Mouse (Mus musculus) kidney, embryonic 14.5 days (tissue): ENCODE results near the gene Nrp1. TPM values are rescaled to one million over a fixed set of nuclear protein-coding genes. Genes with fewer than 3 reads are reported as not detected.

Experiments
- ATAC-seq: fragments of 200-750 bp; cut with Nextera tagmentation; 2 replicates; pipeline ENCODE4 v1.8.0; 2017; ENCODE audit warnings: moderate number of reproducible peaks, mild to moderate bottlenecking, moderate TSS enrichment, moderate library complexity; ENCODE audit not compliant: low FRiP score, low TSS enrichment
- H3K27ac ChIP-seq: fragments of 300-500 bp; sonication (generic); 2 replicates; pipeline ENCODE4 v1.5.1; 2014; ENCODE audit warnings: low read depth, mild to moderate bottlenecking, low read length, moderate library complexity, mixed read lengths
- H3K27me3 ChIP-seq: fragments of 300-500 bp; sonication (generic); 2 replicates; pipeline ENCODE4 v1.6.1; 2014; ENCODE audit warnings: mild to moderate bottlenecking, low read length; ENCODE audit not compliant: control insufficient read depth, insufficient read depth
- H3K36me3 ChIP-seq: fragments of 300-500 bp; sonication (generic); 2 replicates; pipeline ENCODE4 v1.6.1; 2014; ENCODE audit warnings: low read length, mixed read lengths; ENCODE audit not compliant: control insufficient read depth, insufficient read depth
- H3K4me1 ChIP-seq: fragments of 300-500 bp; sonication (generic); 2 replicates; pipeline ENCODE4 v1.6.1; 2014; ENCODE audit warnings: low read length, mixed read lengths; ENCODE audit not compliant: control insufficient read depth, insufficient read depth
- H3K4me2 ChIP-seq: fragments of 300-500 bp; sonication (generic); replicated peaks from 2 replicates; pipeline ENCODE4 v1.6.1; 2014; ENCODE audit warnings: low read depth, mild to moderate bottlenecking, low read length
- H3K4me3 ChIP-seq: fragments of 300-500 bp; sonication (generic); 2 replicates; pipeline ENCODE4 v1.5.1; 2014; ENCODE audit warnings: mild to moderate bottlenecking, low read length
- H3K9ac ChIP-seq: fragments of 300-500 bp; sonication (generic); 2 replicates; pipeline ENCODE4 v1.6.1; 2014; ENCODE audit warnings: low read depth, mild to moderate bottlenecking, low read length, moderate library complexity
- H3K9me3 ChIP-seq: fragments of 300-500 bp; sonication (generic); 2 replicates; pipeline ENCODE4 v1.6.1; 2016; ENCODE audit warnings: low read length; ENCODE audit not compliant: control insufficient read depth
- WGBS: fragments of 180-500 bp; shearing (Covaris S2); extraction: QIAGEN DNeasy Blood & Tissue Kit; methylation state at CpG from one replicate; pipeline ENCODE4 v1.1.7; 2014; 5-methylcytosine and 5-hydroxymethylcytosine counted together
- polyA plus RNA-seq: library from polyadenylated mRNA; unstranded; fragments of >200 nt; fragmentation: Nextera tagmentation; extraction: Ambion mirVana; gene quantifications from 2 replicates; pipeline ENCODE4 v1.2.1, GENCODE M21; 2014

Nrp1 gene
- polyA plus RNA-seq, 1 experiment from 2014 or later: 113 TPM

GRCm38 (mm10) chr8:128474614-128475013 lies 116.2 kb downstream of the Nrp1 start:
- no peaks in the 10 kb centered on the region for H3K27me3 ChIP-seq
- ATAC-seq: no peak
- 61% methylated on average over 2 of the region's 2 CpGs for WGBS
- H3K4me1 ChIP-seq: no peaks in the 10 kb centered on the region
- no peak overlapping the region for H3K27ac ChIP-seq
- H3K9ac ChIP-seq: no peak overlapping the region
- H3K36me3 ChIP-seq: peaks cover 39% of the 10 kb centered on the region; the same call in 1 of the 2 replicates
- no peak overlapping the region for H3K4me2 ChIP-seq
- H3K4me3 ChIP-seq: no peak overlapping the region
- H3K9me3 ChIP-seq: no peaks in the 10 kb centered on the region

- Histone ChIP-seq H3K9ac (no peak overlapping the region), H3K4me2 (no peak overlapping the region), H3K4me3 (no peak overlapping the region), H3K27ac (no peak overlapping the region), H3K9me3 (no peaks in the 10 kb centered on the region), H3K27me3 (no peaks in the 10 kb centered on the region), H3K4me1 (no peaks in the 10 kb centered on the region; the same call in 1 of the 2 replicates), H3K36me3 (peaks cover 39% of the 10 kb centered on the region; the same call in 1 of the 2 replicates)
- ATAC-seq: no peak
- 86% methylated on average over 1 of the region's 1 CpGs for WGBS
These were observed 117.8 kb downstream of the Nrp1 start for GRCm38 (mm10) chr8:128476206-128476605.

GRCm38 (mm10) chr8:128478017-128478416 lies 119.6 kb downstream of the Nrp1 start:
- Histone ChIP-seq H3K4me3 (no peak overlapping the region), H3K27ac (no peak overlapping the region; the same call in 1 of the 2 replicates), H3K9me3 (no peaks in the 10 kb centered on the region), H3K27me3 (no peaks in the 10 kb centered on the region), H3K4me2 (no peak overlapping the region), H3K9ac (no peak overlapping the region), H3K36me3 (peaks cover 36% of the 10 kb centered on the region; the same call in 1 of the 2 replicates), H3K4me1 (no peaks in the 10 kb centered on the region; the same call in 1 of the 2 replicates)
- ATAC-seq: no peak
- 59% methylated on average over 4 of the region's 4 CpGs for WGBS

DNA sequence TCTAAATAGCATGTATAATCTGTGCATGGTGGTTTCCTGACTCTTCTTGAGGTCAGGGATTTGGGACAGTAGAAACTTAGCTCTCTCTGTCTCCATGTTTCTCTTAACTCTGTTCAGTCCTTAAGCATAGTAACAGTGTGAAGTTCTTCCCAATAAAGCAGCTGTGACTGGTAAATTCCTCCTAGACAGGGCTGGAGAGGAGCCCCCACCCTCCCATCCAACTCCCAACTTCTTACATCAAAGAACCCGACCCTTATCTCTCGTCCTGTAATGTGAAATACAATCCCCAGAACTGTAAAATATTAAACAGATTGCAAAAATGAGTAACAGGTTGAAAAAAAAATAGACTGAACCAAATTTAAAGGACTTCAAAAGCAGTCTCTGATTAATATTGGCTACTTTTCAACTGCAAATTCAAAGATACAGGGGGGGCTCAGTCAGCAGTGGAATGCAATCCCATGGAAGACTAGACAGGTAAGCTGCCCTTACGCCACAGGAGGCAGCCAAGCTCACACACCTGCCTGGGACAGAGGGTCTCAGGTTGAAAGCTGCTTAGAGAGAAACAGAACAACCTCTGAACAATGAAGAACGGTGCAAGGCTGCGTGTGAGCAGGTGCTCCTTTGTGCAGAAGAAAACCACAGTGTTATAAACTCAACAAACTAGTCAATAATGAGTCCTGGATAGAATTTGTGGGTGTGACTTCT lies 121.1 kb downstream of the Nrp1 start:
- no peaks in the 10 kb centered on the region for H3K9me3 ChIP-seq
- no peak overlapping the region for H3K4me2 ChIP-seq
- peak overlapping the region; percentile 43; the same call in 1 of the 2 replicates for H3K27ac ChIP-seq
- peak; percentile 65 for ATAC-seq
- H3K4me1 ChIP-seq: no peaks in the 10 kb centered on the region; the same call in 1 of the 2 replicates
- WGBS: 56% methylated on average over 5 of the region's 5 CpGs
- peaks cover 36% of the 10 kb centered on the region; the same call in 1 of the 2 replicates for H3K36me3 ChIP-seq
- no peak overlapping the region for H3K9ac ChIP-seq
- no peaks in the 10 kb centered on the region for H3K27me3 ChIP-seq
- no peak overlapping the region for H3K4me3 ChIP-seq

DNA sequence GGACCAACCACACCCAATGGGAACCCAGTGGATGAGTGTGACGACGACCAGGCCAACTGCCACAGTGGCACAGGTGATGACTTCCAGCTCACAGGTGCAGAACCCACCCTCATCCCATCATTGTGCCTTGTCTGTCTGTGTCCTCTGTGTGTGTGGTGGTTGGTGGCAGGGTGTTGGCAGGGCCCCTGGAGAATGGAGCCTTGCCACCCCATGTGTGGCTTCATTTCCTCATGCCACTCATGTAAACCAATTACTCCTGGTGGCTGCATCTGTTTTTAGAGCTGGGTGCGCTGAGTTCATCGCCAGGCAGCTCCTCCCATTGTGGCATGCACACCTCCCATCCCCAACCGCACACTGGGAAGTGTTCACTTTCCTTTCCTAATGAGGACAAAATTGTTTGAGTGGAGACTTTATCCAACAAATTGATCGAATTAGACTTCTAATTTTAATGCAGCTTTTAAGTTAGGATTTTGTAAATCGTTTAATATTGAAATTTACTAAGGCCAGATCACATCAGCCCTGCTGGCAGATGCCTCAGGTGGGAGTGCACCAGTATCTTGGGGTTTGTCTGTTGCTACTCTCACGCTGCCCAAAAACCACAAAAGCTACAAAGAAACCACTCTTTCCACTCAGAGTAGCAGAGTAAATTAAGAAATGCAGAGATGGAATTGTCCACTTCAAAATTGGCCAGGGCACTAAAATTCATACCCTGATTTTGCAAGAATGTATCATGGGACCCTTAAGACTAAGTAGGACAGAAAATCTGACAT lies 122.7 kb downstream of the Nrp1 start:
- no peak for ATAC-seq
- H3K27ac ChIP-seq: peak overlapping the region; percentile 37; the same call in 1 of the 2 replicates
- no peak overlapping the region for H3K9ac ChIP-seq
- 83% methylated on average over 8 of the region's 8 CpGs for WGBS
- no peak overlapping the region for H3K4me2 ChIP-seq
- no peaks in the 10 kb centered on the region; the same call in none of the 2 replicates for H3K4me1 ChIP-seq
- H3K27me3 ChIP-seq: no peaks in the 10 kb centered on the region
- no peak overlapping the region for H3K4me3 ChIP-seq
- peaks cover 33% of the 10 kb centered on the region; the same call in 1 of the 2 replicates for H3K36me3 ChIP-seq
- H3K9me3 ChIP-seq: no peaks in the 10 kb centered on the region

GRCm38 (mm10) chr8:128483344-128483743 lies 124.9 kb downstream of the Nrp1 start:
- peaks cover 12% of the 10 kb centered on the region for H3K4me1 ChIP-seq
- H3K9ac ChIP-seq: no peak overlapping the region
- no peaks in the 10 kb centered on the region for H3K27me3 ChIP-seq
- WGBS: 75% methylated on average over 3 of the region's 3 CpGs
- no peaks in the 10 kb centered on the region for H3K9me3 ChIP-seq
- ATAC-seq: no peak
- no peak overlapping the region for H3K4me3 ChIP-seq
- no peak overlapping the region for H3K4me2 ChIP-seq
- peaks cover 18% of the 10 kb centered on the region; the same call in 1 of the 2 replicates for H3K36me3 ChIP-seq
- H3K27ac ChIP-seq: no peak overlapping the region

- WGBS: 66% methylated on average over 1 of the region's 1 CpGs
- Histone ChIP-seq H3K27me3 (no peaks in the 10 kb centered on the region), H3K4me3 (no peak overlapping the region), H3K27ac (peak overlapping the region; percentile 51; the same call in 1 of the 2 replicates), H3K9ac (no peak overlapping the region), H3K4me2 (no peak overlapping the region), H3K36me3 (peaks cover 18% of the 10 kb centered on the region; the same call in 1 of the 2 replicates), H3K9me3 (no peaks in the 10 kb centered on the region), H3K4me1 (peaks cover 24% of the 10 kb centered on the region)
- ATAC-seq: no peak
These were observed 126.3 kb downstream of the Nrp1 start for GRCm38 (mm10) chr8:128484720-128485124.

- Histone ChIP-seq H3K4me1 (peaks cover 35% of the 10 kb centered on the region), H3K27me3 (no peaks in the 10 kb centered on the region)
- no peak for ATAC-seq
These were observed 127.6 kb downstream of the Nrp1 start for GRCm38 (mm10) chr8:128486043-128486442.

More at GRCm38 (mm10) chr8:128486043-128486442, 127.6 kb downstream of the Nrp1 start:
- Histone ChIP-seq H3K9me3 (no peaks in the 10 kb centered on the region), H3K36me3 (peaks cover 12% of the 10 kb centered on the region; the same call in 1 of the 2 replicates), H3K4me3 (no peak overlapping the region), H3K9ac (no peak overlapping the region), H3K27ac (no peak overlapping the region), H3K4me2 (no peak overlapping the region)
- 39% methylated on average over 2 of the region's 2 CpGs for WGBS
